Mouse (Mus musculus): ENCODE results near the gene Erich6. TPM values are rescaled to one million over a fixed set of nuclear protein-coding genes. Genes with fewer than 3 reads are reported as not detected.
"Not testable (repeated sequence)": the region's sequence is repeated elsewhere in the genome, so short reads cannot be mapped to it uniquely, and the experiment has no call there.

Gene Erich6
- polyA plus RNA-seq, 1 experiment from 2014 or later: 0.23 TPM

GRCm38 (mm10) chr3:58624981-58625380 is 12.0 kb downstream of the Erich6 start:
- WGBS: 89% methylated on average over 4 of the region's 4 CpGs
- Histone ChIP-seq H3K9me3 (no peaks in the 10 kb centered on the region), H3K9ac (no peak overlapping the region), H3K4me3 (no peak overlapping the region), H3K4me2 (no peak overlapping the region), H3K36me3 (no peaks in the 10 kb centered on the region), H3K4me1 (replicated peaks) (no peaks in the 10 kb centered on the region), H3K27ac (replicated peaks) (no peak overlapping the region), H3K27me3 (no peaks in the 10 kb centered on the region)
- no peak for ATAC-seq (ENCODE audit: low FRiP score, low read depth)

GRCm38 (mm10) chr3:58622665-58623394 is 14.2 kb downstream of the Erich6 start:
- Histone ChIP-seq H3K4me2 (no peak overlapping the region), H3K4me3 (no peak overlapping the region), H3K9me3 (no peaks in the 10 kb centered on the region), H3K4me1 (replicated peaks) (no peaks in the 10 kb centered on the region), H3K9ac (no peak overlapping the region), H3K36me3 (no peaks in the 10 kb centered on the region), H3K27me3 (no peaks in the 10 kb centered on the region), H3K27ac (replicated peaks) (no peak overlapping the region)
- no peak for ATAC-seq (ENCODE audit: low FRiP score, low read depth)
- WGBS: 79% methylated on average over 3 of the region's 3 CpGs

GRCm38 (mm10) chr3:58621066-58621465 is 15.9 kb downstream of the Erich6 start:
- no peaks in the 10 kb centered on the region for H3K36me3 ChIP-seq

GRCm38 (mm10) chr3:58609985-58610384 is 27.0 kb downstream of the Erich6 start:
- H3K36me3 ChIP-seq: no peaks in the 10 kb centered on the region
- no peak overlapping the region for H3K4me3 ChIP-seq
- no peak overlapping the region for H3K9ac ChIP-seq
- H3K27ac ChIP-seq (replicated peaks): no peak overlapping the region
- no peak overlapping the region for H3K4me2 ChIP-seq
- WGBS: 70% methylated on average over 5 of the region's 5 CpGs
- ATAC-seq (ENCODE audit: low FRiP score, low read depth): no peak
- H3K9me3 ChIP-seq: no peaks in the 10 kb centered on the region
- H3K27me3 ChIP-seq: no peaks in the 10 kb centered on the region
- no peaks in the 10 kb centered on the region for H3K4me1 ChIP-seq (replicated peaks)

More at GRCm38 (mm10) chr3:58621066-58621465, 15.9 kb downstream of the Erich6 start:
- no peak for ATAC-seq (ENCODE audit: low FRiP score, low read depth)
- H3K9ac ChIP-seq: no peak overlapping the region
- H3K9me3 ChIP-seq: no peaks in the 10 kb centered on the region
- no peak overlapping the region for H3K4me3 ChIP-seq
- no peaks in the 10 kb centered on the region for H3K4me1 ChIP-seq (replicated peaks)
- no peak overlapping the region for H3K27ac ChIP-seq (replicated peaks)
- H3K27me3 ChIP-seq: no peaks in the 10 kb centered on the region
- no peak overlapping the region for H3K4me2 ChIP-seq
- 76% methylated on average over 7 of the region's 7 CpGs for WGBS

GRCm38 (mm10) chr3:58608506-58608905 is 28.5 kb downstream of the Erich6 start:
- no peak for ATAC-seq (ENCODE audit: low FRiP score, low read depth)
- Histone ChIP-seq H3K9me3 (no peaks in the 10 kb centered on the region), H3K36me3 (no peaks in the 10 kb centered on the region), H3K4me3 (no peak overlapping the region), H3K9ac (no peak overlapping the region), H3K4me1 (replicated peaks) (no peaks in the 10 kb centered on the region), H3K27ac (replicated peaks) (no peak overlapping the region), H3K4me2 (no peak overlapping the region), H3K27me3 (no peaks in the 10 kb centered on the region)
- 16% methylated on average over 4 of the region's 4 CpGs for WGBS

DNA sequence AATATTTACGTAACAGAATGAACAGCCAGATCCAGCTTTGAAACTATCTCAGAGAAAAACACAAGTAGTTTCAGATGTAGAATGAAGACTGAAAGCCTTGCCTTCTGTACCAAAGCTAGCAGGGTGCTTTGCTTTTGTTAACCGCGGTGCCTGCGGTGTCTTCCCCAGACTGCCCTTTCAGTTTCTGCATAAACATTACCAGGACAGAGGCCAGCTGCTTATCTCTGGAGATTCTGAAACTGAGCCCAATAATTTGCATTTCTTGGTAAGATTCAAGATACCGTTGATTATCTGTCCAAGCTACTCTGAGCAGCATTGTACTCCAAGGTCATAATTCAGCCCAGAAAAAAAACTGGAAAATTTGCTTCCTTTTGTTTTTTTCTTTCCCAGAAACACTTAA is 43.4 kb downstream of the Erich6 start:
- H3K9me3 ChIP-seq: no peaks in the 10 kb centered on the region
- H3K27me3 ChIP-seq: no peaks in the 10 kb centered on the region
- ATAC-seq (ENCODE audit: low FRiP score, low read depth): no peak
- no peak overlapping the region for H3K4me2 ChIP-seq
- WGBS: 23% methylated on average over 5 of the region's 5 CpGs
- no peak overlapping the region for H3K27ac ChIP-seq (replicated peaks)
- no peak overlapping the region for H3K9ac ChIP-seq
- no peaks in the 10 kb centered on the region for H3K4me1 ChIP-seq (replicated peaks)
- no peak overlapping the region for H3K4me3 ChIP-seq
- H3K36me3 ChIP-seq: peaks cover 21% of the 10 kb centered on the region

GRCm38 (mm10) chr3:58592666-58593065 is 44.3 kb downstream of the Erich6 start:
- not testable (repeated sequence) for H3K9ac ChIP-seq; H3K9me3 ChIP-seq; ATAC-seq (ENCODE audit: low FRiP score, low read depth); H3K27ac ChIP-seq (replicated peaks); H3K4me1 ChIP-seq (replicated peaks); H3K27me3 ChIP-seq; H3K4me2 ChIP-seq; H3K4me3 ChIP-seq
- WGBS: 63% methylated on average over 7 of the region's 7 CpGs
- peaks cover 17% of the 10 kb centered on the region for H3K36me3 ChIP-seq

DNA sequence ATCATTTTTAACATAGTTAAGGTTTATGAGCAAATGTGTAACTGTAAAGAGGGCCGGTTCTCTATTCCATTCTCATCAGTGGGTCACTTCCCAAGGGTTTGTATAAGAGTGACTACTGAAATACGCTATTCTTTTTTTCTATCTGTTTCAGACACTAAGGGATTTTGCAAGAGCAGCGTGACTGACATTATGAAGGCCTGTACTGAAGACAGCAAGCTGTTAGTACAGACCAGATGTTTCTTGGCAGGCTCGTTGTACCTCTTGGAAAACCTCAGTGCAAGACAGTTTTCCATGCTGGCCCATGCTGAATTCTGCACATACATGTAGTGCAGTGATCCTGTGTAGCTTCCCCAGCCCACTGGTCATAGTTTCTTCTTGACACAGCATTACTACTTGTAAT is 46.5 kb downstream of the Erich6 start:
- not testable (repeated sequence) for H3K9ac ChIP-seq
- WGBS: 83% methylated on average over 4 of the region's 4 CpGs
- peaks cover 29% of the 10 kb centered on the region for H3K36me3 ChIP-seq

GRCm38 (mm10) chr3:58582788-58583426 is 54.1 kb downstream of the Erich6 start:
- no peaks in the 10 kb centered on the region for H3K27me3 ChIP-seq
- peaks cover 15% of the 10 kb centered on the region for H3K36me3 ChIP-seq
- WGBS: 92% methylated on average over 5 of the region's 5 CpGs
- peaks cover 30% of the 10 kb centered on the region for H3K4me1 ChIP-seq (replicated peaks)
- no peak overlapping the region for H3K27ac ChIP-seq (replicated peaks)
- H3K4me3 ChIP-seq: no peak overlapping the region
- no peaks in the 10 kb centered on the region for H3K9me3 ChIP-seq
- ATAC-seq (ENCODE audit: low FRiP score, low read depth): no peak
- no peak overlapping the region for H3K4me2 ChIP-seq
- no peak overlapping the region for H3K9ac ChIP-seq

More for the DNA sequence above, 46.5 kb downstream of the Erich6 start:
- not testable (repeated sequence) for H3K27me3 ChIP-seq; ATAC-seq (ENCODE audit: low FRiP score, low read depth); H3K4me1 ChIP-seq (replicated peaks); H3K4me2 ChIP-seq; H3K27ac ChIP-seq (replicated peaks); H3K9me3 ChIP-seq; H3K4me3 ChIP-seq

- ATAC-seq (ENCODE audit: low FRiP score, low read depth): no peak
- 86% methylated on average over 5 of the region's 5 CpGs for WGBS
- no peaks in the 10 kb centered on the region for H3K27me3 ChIP-seq
- H3K9me3 ChIP-seq: no peaks in the 10 kb centered on the region
- H3K4me1 ChIP-seq (replicated peaks): peaks cover 32% of the 10 kb centered on the region
- H3K27ac ChIP-seq (replicated peaks): no peak overlapping the region
- H3K36me3 ChIP-seq: peaks cover 9% of the 10 kb centered on the region; the same call in 1 of the 2 replicates
- H3K9ac ChIP-seq: no peak overlapping the region
- H3K4me3 ChIP-seq: no peak overlapping the region
- H3K4me2 ChIP-seq: no peak overlapping the region
These were observed 54.7 kb downstream of the Erich6 start for GRCm38 (mm10) chr3:58582297-58582696.

GRCm38 (mm10) chr3:58581530-58581929 is 55.5 kb downstream of the Erich6 start:
- no peak for ATAC-seq (ENCODE audit: low FRiP score, low read depth)
- Histone ChIP-seq H3K36me3 (peaks cover 7% of the 10 kb centered on the region; the same call in 1 of the 2 replicates), H3K9ac (no peak overlapping the region), H3K27ac (replicated peaks) (no peak overlapping the region), H3K4me2 (no peak overlapping the region), H3K4me1 (replicated peaks) (peaks cover 32% of the 10 kb centered on the region), H3K9me3 (no peaks in the 10 kb centered on the region), H3K27me3 (no peaks in the 10 kb centered on the region), H3K4me3 (no peak overlapping the region)
- WGBS: 93% methylated on average over 4 of the region's 4 CpGs

GRCm38 (mm10) chr3:58577506-58578050 is 59.4 kb downstream of the Erich6 start:
- no peak for ATAC-seq (ENCODE audit: low FRiP score, low read depth)
- Histone ChIP-seq H3K27me3 (no peaks in the 10 kb centered on the region), H3K9ac (peak overlapping the region; percentile 97), H3K27ac (replicated peaks) (peak overlapping the region; percentile 99), H3K9me3 (no peaks in the 10 kb centered on the region), H3K4me2 (peak overlapping the region; percentile 60), H3K4me1 (replicated peaks) (peaks cover 34% of the 10 kb centered on the region), H3K36me3 (no peaks in the 10 kb centered on the region; the same call in 1 of the 2 replicates), H3K4me3 (peak overlapping the region; percentile 82)
- WGBS: 17% methylated on average over 8 of the region's 8 CpGs
